Mouse (Mus musculus): Measurements from ENCODE around the gene Nfic. TPM values are rescaled to one million over a fixed set of nuclear protein-coding genes. Genes with fewer than 3 reads are reported as not detected.
A peak's percentile ranks its signal among the peaks of the same experiment; 100 is the strongest.
"Not testable (repeated sequence)": the region's sequence is repeated elsewhere in the genome, so short reads cannot be mapped to it uniquely, and the experiment has no call there.

Nfic gene
- polyA plus RNA-seq, 1 experiment from 2014 or later, result 24.5 TPM

- WGBS, result 57% methylated on average over 12 of the region's 12 CpGs
- H3K4me3 ChIP-seq (ENCODE audit: low read length), result no peak overlapping the region
- H3K9me3 ChIP-seq (ENCODE audit: control insufficient read depth, low read length), result no peaks in the 10 kb centered on the region
- peaks cover 36% of the 10 kb centered on the region for H3K27me3 ChIP-seq (replicated peaks; ENCODE audit: control insufficient read depth, insufficient read depth, low read length)
- H3K4me2 ChIP-seq (ENCODE audit: low read length), result no peak overlapping the region
- ATAC-seq, result no peak
- H3K36me3 ChIP-seq (ENCODE audit: control insufficient read depth, insufficient read depth, low read length), result peaks cover 3% of the 10 kb centered on the region; the same call in 1 of the 2 replicates
- H3K9ac ChIP-seq (ENCODE audit: low read depth, low read length), result no peak overlapping the region; the same call in 1 of the 2 replicates
- H3K4me1 ChIP-seq (ENCODE audit: control insufficient read depth, insufficient read depth, low read depth, low read length), result peaks cover 2% of the 10 kb centered on the region; the same call in 1 of the 2 replicates
- no peak overlapping the region for H3K27ac ChIP-seq (ENCODE audit: low read depth, low read length)
Observed at GRCm38 (mm10) chr10:81456983-81457563, 1.6 kb upstream of the Nfic start.

- Histone ChIP-seq H3K27ac (ENCODE audit: low read depth, low read length) (no peak overlapping the region), H3K4me1 (ENCODE audit: control insufficient read depth, insufficient read depth, low read depth, low read length) (no peaks in the 10 kb centered on the region), H3K36me3 (ENCODE audit: control insufficient read depth, insufficient read depth, low read length) (no peaks in the 10 kb centered on the region), H3K4me2 (ENCODE audit: low read length) (no peak overlapping the region), H3K4me3 (ENCODE audit: low read length) (no peak overlapping the region), H3K27me3 (replicated peaks; ENCODE audit: control insufficient read depth, insufficient read depth, low read length) (peaks cover 39% of the 10 kb centered on the region), H3K9me3 (ENCODE audit: control insufficient read depth, low read length) (no peaks in the 10 kb centered on the region), H3K9ac (ENCODE audit: low read depth, low read length) (no peak overlapping the region)
- 78% methylated on average over 2 of the region's 2 CpGs for WGBS
- ATAC-seq, result no peak
Observed at GRCm38 (mm10) chr10:81454106-81454505, 1.3 kb downstream of the Nfic start.

- ATAC-seq, result no peak
- Histone ChIP-seq H3K4me1 (ENCODE audit: control insufficient read depth, insufficient read depth, low read depth, low read length) (no peaks in the 10 kb centered on the region), H3K4me2 (ENCODE audit: low read length) (no peak overlapping the region), H3K27ac (ENCODE audit: low read depth, low read length) (no peak overlapping the region), H3K36me3 (ENCODE audit: control insufficient read depth, insufficient read depth, low read length) (no peaks in the 10 kb centered on the region), H3K9ac (ENCODE audit: low read depth, low read length) (no peak overlapping the region), H3K9me3 (ENCODE audit: control insufficient read depth, low read length) (no peaks in the 10 kb centered on the region), H3K4me3 (ENCODE audit: low read length) (no peak overlapping the region), H3K27me3 (replicated peaks; ENCODE audit: control insufficient read depth, insufficient read depth, low read length) (peaks cover 39% of the 10 kb centered on the region)
- 6% methylated on average over 14 of the region's 14 CpGs for WGBS
Observed at GRCm38 (mm10) chr10:81452947-81453288, 2.5 kb downstream of the Nfic start.

- Histone ChIP-seq H3K9ac (ENCODE audit: low read depth, low read length) (no peak overlapping the region; the same call in 1 of the 2 replicates), H3K27me3 (replicated peaks; ENCODE audit: control insufficient read depth, insufficient read depth, low read length) (peaks cover 39% of the 10 kb centered on the region), H3K4me1 (ENCODE audit: control insufficient read depth, insufficient read depth, low read depth, low read length) (no peaks in the 10 kb centered on the region), H3K9me3 (ENCODE audit: control insufficient read depth, low read length) (no peaks in the 10 kb centered on the region), H3K4me2 (ENCODE audit: low read length) (no peak overlapping the region), H3K27ac (ENCODE audit: low read depth, low read length) (no peak overlapping the region), H3K4me3 (ENCODE audit: low read length) (no peak overlapping the region), H3K36me3 (ENCODE audit: control insufficient read depth, insufficient read depth, low read length) (no peaks in the 10 kb centered on the region)
- no peak for ATAC-seq
- WGBS, result 11% methylated on average over 36 of the region's 36 CpGs
Observed at GRCm38 (mm10) chr10:81452237-81452946, 3.0 kb downstream of the Nfic start.

- no peak overlapping the region for H3K4me2 ChIP-seq (ENCODE audit: low read length)
- peaks cover 33% of the 10 kb centered on the region for H3K27me3 ChIP-seq (replicated peaks; ENCODE audit: control insufficient read depth, insufficient read depth, low read length)
- no peak overlapping the region for H3K4me3 ChIP-seq (ENCODE audit: low read length)
- H3K36me3 ChIP-seq (ENCODE audit: control insufficient read depth, insufficient read depth, low read length), result no peaks in the 10 kb centered on the region
- no peaks in the 10 kb centered on the region for H3K9me3 ChIP-seq (ENCODE audit: control insufficient read depth, low read length)
- WGBS, result 62% methylated on average over 6 of the region's 6 CpGs
- ATAC-seq, result no peak
- H3K4me1 ChIP-seq (ENCODE audit: control insufficient read depth, insufficient read depth, low read depth, low read length), result no peaks in the 10 kb centered on the region
- no peak overlapping the region for H3K9ac ChIP-seq (ENCODE audit: low read depth, low read length)
- H3K27ac ChIP-seq (ENCODE audit: low read depth, low read length), result no peak overlapping the region
Observed at GRCm38 (mm10) chr10:81451365-81451745, 4.1 kb downstream of the Nfic start.

- WGBS, result 64% methylated on average over 9 of the region's 9 CpGs
Observed at GRCm38 (mm10) chr10:81450641-81451364, 4.6 kb downstream of the Nfic start.

GRCm38 (mm10) chr10:81450140-81450539 lies 5.3 kb downstream of the Nfic start:
- 3% methylated on average over 7 of the region's 7 CpGs for WGBS
- ATAC-seq, result peak; percentile 81
- H3K27me3 ChIP-seq (replicated peaks; ENCODE audit: control insufficient read depth, insufficient read depth, low read length), result peaks cover 28% of the 10 kb centered on the region

More at GRCm38 (mm10) chr10:81450641-81451364, 4.6 kb downstream of the Nfic start:
- Histone ChIP-seq H3K27me3 (replicated peaks; ENCODE audit: control insufficient read depth, insufficient read depth, low read length) (peaks cover 33% of the 10 kb centered on the region), H3K27ac (ENCODE audit: low read depth, low read length) (no peak overlapping the region), H3K9me3 (ENCODE audit: control insufficient read depth, low read length) (no peaks in the 10 kb centered on the region), H3K4me3 (ENCODE audit: low read length) (no peak overlapping the region), H3K36me3 (ENCODE audit: control insufficient read depth, insufficient read depth, low read length) (no peaks in the 10 kb centered on the region), H3K4me1 (ENCODE audit: control insufficient read depth, insufficient read depth, low read depth, low read length) (no peaks in the 10 kb centered on the region), H3K4me2 (ENCODE audit: low read length) (no peak overlapping the region), H3K9ac (ENCODE audit: low read depth, low read length) (no peak overlapping the region)
- ATAC-seq, result no peak

GRCm38 (mm10) chr10:81445516-81445915 lies 9.9 kb downstream of the Nfic start:
- not testable (repeated sequence) for H3K27ac ChIP-seq (ENCODE audit: low read depth, low read length); H3K27me3 ChIP-seq (replicated peaks; ENCODE audit: control insufficient read depth, insufficient read depth, low read length); H3K36me3 ChIP-seq (ENCODE audit: control insufficient read depth, insufficient read depth, low read length); H3K4me1 ChIP-seq (ENCODE audit: control insufficient read depth, insufficient read depth, low read depth, low read length); H3K4me2 ChIP-seq (ENCODE audit: low read length); ATAC-seq; H3K9ac ChIP-seq (ENCODE audit: low read depth, low read length); H3K9me3 ChIP-seq (ENCODE audit: control insufficient read depth, low read length); H3K4me3 ChIP-seq (ENCODE audit: low read length)
- 44% methylated on average over 2 of the region's 2 CpGs for WGBS

More at GRCm38 (mm10) chr10:81450140-81450539, 5.3 kb downstream of the Nfic start:
- Histone ChIP-seq H3K27ac (ENCODE audit: low read depth, low read length) (no peak overlapping the region), H3K4me1 (ENCODE audit: control insufficient read depth, insufficient read depth, low read depth, low read length) (no peaks in the 10 kb centered on the region), H3K9ac (ENCODE audit: low read depth, low read length) (no peak overlapping the region), H3K36me3 (ENCODE audit: control insufficient read depth, insufficient read depth, low read length) (no peaks in the 10 kb centered on the region), H3K9me3 (ENCODE audit: control insufficient read depth, low read length) (no peaks in the 10 kb centered on the region), H3K4me3 (ENCODE audit: low read length) (no peak overlapping the region), H3K4me2 (ENCODE audit: low read length) (no peak overlapping the region)

- Histone ChIP-seq H3K4me2 (ENCODE audit: low read length) (no peak overlapping the region), H3K27ac (ENCODE audit: low read depth, low read length) (no peak overlapping the region), H3K9ac (ENCODE audit: low read depth, low read length) (no peak overlapping the region), H3K36me3 (ENCODE audit: control insufficient read depth, insufficient read depth, low read length) (no peaks in the 10 kb centered on the region), H3K9me3 (ENCODE audit: control insufficient read depth, low read length) (no peaks in the 10 kb centered on the region), H3K4me1 (ENCODE audit: control insufficient read depth, insufficient read depth, low read depth, low read length) (no peaks in the 10 kb centered on the region), H3K4me3 (ENCODE audit: low read length) (no peak overlapping the region), H3K27me3 (replicated peaks; ENCODE audit: control insufficient read depth, insufficient read depth, low read length) (peaks cover 5% of the 10 kb centered on the region)
- ATAC-seq, result no peak; the same call in 1 of the 2 replicates
Observed at GRCm38 (mm10) chr10:81441019-81441418, 14.4 kb downstream of the Nfic start.
